Mouse (Mus musculus) hindbrain, embryonic 11.5 days (tissue): ENCODE results near the gene Bcr. TPM values are rescaled to one million over a fixed set of nuclear protein-coding genes. Genes with fewer than 3 reads are reported as not detected.

Experiments
- ATAC-seq: fragments of 200-750 bp; cut with Nextera tagmentation; 2 replicates; pipeline ENCODE4 v1.8.0; 2017; ENCODE audit warnings: mild to moderate bottlenecking, moderate TSS enrichment, moderate library complexity; ENCODE audit not compliant: low FRiP score
- DNase-seq: peaks from one replicate; pipeline ENCODE4 v3.0.0-alpha.2; 2015; ENCODE audit warnings: low spot score
- H3K27ac ChIP-seq: fragments of 300-500 bp; sonication (generic); 2 replicates; pipeline ENCODE4 v1.5.1; 2014; ENCODE audit warnings: mild to moderate bottlenecking, low read depth, low read length
- H3K27me3 ChIP-seq: fragments of 300-500 bp; sonication (generic); 2 replicates; pipeline ENCODE4 v1.6.1; 2014; ENCODE audit warnings: mild to moderate bottlenecking, low read length, moderate library complexity, mixed read lengths; ENCODE audit not compliant: control insufficient read depth, insufficient read depth
- H3K36me3 ChIP-seq: fragments of 300-500 bp; sonication (generic); 2 replicates; pipeline ENCODE4 v1.6.1; 2014; ENCODE audit warnings: mild to moderate bottlenecking, low read length, moderate library complexity, mixed read lengths; ENCODE audit not compliant: control insufficient read depth, insufficient read depth
- H3K4me1 ChIP-seq: fragments of 300-500 bp; sonication (generic); replicated peaks from 2 replicates; pipeline ENCODE4 v1.6.1; 2014; ENCODE audit warnings: low read length, mixed read lengths; ENCODE audit not compliant: control insufficient read depth, insufficient read depth
- H3K4me2 ChIP-seq: fragments of 300-500 bp; sonication (generic); replicated peaks from 2 replicates; pipeline ENCODE4 v1.6.1; 2014; ENCODE audit warnings: mild to moderate bottlenecking, low read depth, low read length
- H3K4me3 ChIP-seq: fragments of 300-500 bp; sonication (generic); 2 replicates; pipeline ENCODE4 v1.5.1; 2014; ENCODE audit warnings: low read depth, low read length
- H3K9ac ChIP-seq: fragments of 300-500 bp; sonication (generic); 2 replicates; pipeline ENCODE4 v1.6.1; 2014; ENCODE audit warnings: low read depth, low read length
- H3K9me3 ChIP-seq: fragments of 300-500 bp; sonication (generic); 2 replicates; pipeline ENCODE4 v1.6.1; 2016; ENCODE audit warnings: low read length; ENCODE audit not compliant: control insufficient read depth
- WGBS: fragments of 180-500 bp; shearing (Covaris S2); extraction: QIAGEN DNeasy Blood & Tissue Kit; methylation state at CpG from one replicate; pipeline ENCODE4 v1.1.7; 2014; 5-methylcytosine and 5-hydroxymethylcytosine counted together
- polyA plus RNA-seq: library from polyadenylated mRNA; unstranded; fragments of >200 nt; fragmentation: Nextera tagmentation; extraction: Ambion mirVana; gene quantifications from 2 replicates; pipeline ENCODE4 v1.2.1, GENCODE M21; 2014

The Bcr gene
- polyA plus RNA-seq, 1 experiment from 2014 or later = 15.2 TPM

- H3K36me3 ChIP-seq = peaks cover 10% of the 10 kb centered on the region
- H3K4me1 ChIP-seq = no peaks in the 10 kb centered on the region
- no peak overlapping the region for H3K4me2 ChIP-seq
- 82% methylated on average over 1 of the region's 1 CpGs for WGBS
- ATAC-seq (no peak), DNase-seq (no peak)
- H3K9me3 ChIP-seq = no peaks in the 10 kb centered on the region
- H3K27me3 ChIP-seq = no peaks in the 10 kb centered on the region
- no peak overlapping the region for H3K9ac ChIP-seq
- no peak overlapping the region for H3K27ac ChIP-seq
- no peak overlapping the region for H3K4me3 ChIP-seq
Measured at GRCm38 (mm10) chr10:75158356-75158755, 98.0 kb downstream of the Bcr start.

- H3K36me3 ChIP-seq = peaks cover 10% of the 10 kb centered on the region
- H3K27ac ChIP-seq = no peak overlapping the region
- H3K9ac ChIP-seq = no peak overlapping the region
- H3K4me2 ChIP-seq = no peak overlapping the region
- no peaks in the 10 kb centered on the region for H3K4me1 ChIP-seq
- 77% methylated on average over 10 of the region's 10 CpGs for WGBS
- ATAC-seq = no peak
- DNase-seq = no peak
- H3K4me3 ChIP-seq = no peak overlapping the region
- no peaks in the 10 kb centered on the region for H3K9me3 ChIP-seq
- no peaks in the 10 kb centered on the region for H3K27me3 ChIP-seq
Measured at GRCm38 (mm10) chr10:75160171-75160900, 99.9 kb downstream of the Bcr start.

DNA sequence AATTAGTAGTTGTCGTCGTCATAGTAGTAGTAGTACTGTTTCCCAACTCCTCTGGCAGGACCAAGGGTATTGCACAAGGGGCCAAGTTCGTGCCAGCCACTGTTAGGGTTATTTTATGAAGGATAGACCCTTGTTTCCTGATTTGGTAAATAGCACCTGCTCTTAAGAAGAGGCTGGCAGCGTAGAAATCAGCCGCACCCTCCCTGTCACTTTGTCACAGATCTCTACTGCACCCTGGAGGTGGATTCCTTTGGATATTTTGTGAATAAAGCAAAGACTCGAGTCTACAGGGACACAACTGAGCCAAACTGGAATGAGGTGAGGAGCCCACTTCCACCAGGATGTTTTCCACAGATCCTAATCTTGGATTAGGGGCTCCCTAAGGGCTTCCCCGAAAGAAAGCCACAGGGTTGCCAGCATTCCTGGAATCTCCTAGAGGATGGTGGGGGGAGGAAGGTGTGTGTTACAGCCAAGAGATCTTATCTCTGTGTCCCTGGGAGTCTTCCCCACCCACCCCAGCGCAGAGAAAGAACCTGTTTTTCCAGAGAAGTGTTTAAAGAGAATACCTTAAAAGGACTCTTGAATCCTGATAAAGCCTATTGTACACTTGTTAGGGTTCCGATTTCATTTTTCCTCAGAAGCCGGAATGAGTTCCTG is 105.6 kb downstream of the Bcr start:
- Histone ChIP-seq H3K27ac (no peak overlapping the region), H3K9me3 (no peaks in the 10 kb centered on the region), H3K9ac (no peak overlapping the region), H3K4me2 (no peak overlapping the region), H3K4me1 (no peaks in the 10 kb centered on the region), H3K36me3 (peaks cover 8% of the 10 kb centered on the region), H3K27me3 (no peaks in the 10 kb centered on the region), H3K4me3 (no peak overlapping the region)
- ATAC-seq (no peak), DNase-seq (no peak)
- 83% methylated on average over 10 of the region's 10 CpGs for WGBS

DNA sequence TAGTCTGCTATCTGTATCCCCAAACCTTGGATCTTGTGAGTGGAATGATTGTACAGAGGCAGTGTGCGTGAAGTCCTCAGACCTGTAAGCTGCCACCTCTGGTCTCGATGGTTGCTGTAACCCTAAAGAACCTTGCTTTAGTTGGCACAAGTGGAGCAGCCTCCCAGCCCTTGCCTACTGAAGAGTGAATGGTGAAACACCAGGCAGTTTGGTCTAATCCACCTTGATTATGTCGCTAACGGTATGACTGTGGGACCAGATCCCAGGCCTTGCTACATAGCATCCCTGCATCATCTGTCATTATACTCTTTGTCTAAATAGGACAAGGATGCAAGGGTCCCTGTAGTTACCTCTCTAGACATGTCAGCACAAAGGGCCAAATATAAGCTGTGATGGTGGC is 106.2 kb downstream of the Bcr start:
- H3K9me3 ChIP-seq = no peaks in the 10 kb centered on the region
- ATAC-seq (no peak), DNase-seq (no peak)
- H3K4me3 ChIP-seq = no peak overlapping the region
- no peak overlapping the region for H3K4me2 ChIP-seq
- no peak overlapping the region for H3K27ac ChIP-seq
- H3K4me1 ChIP-seq = no peaks in the 10 kb centered on the region
- H3K36me3 ChIP-seq = peaks cover 8% of the 10 kb centered on the region
- WGBS = 94% methylated on average over 4 of the region's 4 CpGs
- no peaks in the 10 kb centered on the region for H3K27me3 ChIP-seq
- no peak overlapping the region for H3K9ac ChIP-seq

GRCm38 (mm10) chr10:75170207-75170850 is 109.9 kb downstream of the Bcr start:
- no peak for DNase-seq
- Histone ChIP-seq H3K4me2 (no peak overlapping the region), H3K9me3 (no peaks in the 10 kb centered on the region), H3K4me1 (no peaks in the 10 kb centered on the region), H3K27ac (no peak overlapping the region), H3K27me3 (no peaks in the 10 kb centered on the region), H3K4me3 (no peak overlapping the region), H3K36me3 (no peaks in the 10 kb centered on the region), H3K9ac (no peak overlapping the region)
- WGBS = 83% methylated on average over 12 of the region's 12 CpGs
- ATAC-seq = no peak

DNA sequence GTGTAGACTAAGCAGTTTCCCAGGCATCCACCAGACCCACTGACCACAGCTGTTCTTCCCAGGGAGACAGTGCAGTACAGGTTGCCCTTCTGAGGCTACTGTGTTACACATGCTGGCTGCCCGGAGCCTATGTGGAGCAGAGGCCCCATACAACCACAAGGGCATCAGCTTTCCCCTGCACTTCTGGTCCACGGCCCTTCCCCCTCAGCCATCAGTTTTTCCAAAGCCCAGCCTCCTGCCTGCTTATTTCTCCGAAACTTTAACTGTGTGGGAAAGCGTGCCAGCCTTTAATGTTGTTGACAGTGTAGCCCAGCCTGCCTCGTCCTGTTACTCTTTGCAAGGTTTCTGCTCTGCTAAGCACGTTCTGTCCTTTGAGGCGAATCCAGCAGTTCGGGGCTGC is 112.7 kb downstream of the Bcr start:
- DNase-seq = no peak
- Histone ChIP-seq H3K9ac (no peak overlapping the region), H3K27me3 (no peaks in the 10 kb centered on the region), H3K4me2 (no peak overlapping the region), H3K4me3 (no peak overlapping the region), H3K36me3 (peaks cover 7% of the 10 kb centered on the region; the same call in 1 of the 2 replicates), H3K9me3 (no peaks in the 10 kb centered on the region), H3K4me1 (no peaks in the 10 kb centered on the region), H3K27ac (no peak overlapping the region)
- 81% methylated on average over 8 of the region's 8 CpGs for WGBS
- ATAC-seq = 0 out of 2 replicates have a peak, but pooled peaks have one; percentile 17

- no peaks in the 10 kb centered on the region for H3K27me3 ChIP-seq
- H3K9me3 ChIP-seq = no peaks in the 10 kb centered on the region
- H3K4me1 ChIP-seq = no peaks in the 10 kb centered on the region
- ATAC-seq = no peak
- peaks cover 8% of the 10 kb centered on the region; the same call in 1 of the 2 replicates for H3K36me3 ChIP-seq
- no peak for DNase-seq
- no peak overlapping the region for H3K9ac ChIP-seq
- 67% methylated on average over 12 of the region's 12 CpGs for WGBS
- no peak overlapping the region for H3K27ac ChIP-seq
- H3K4me2 ChIP-seq = no peak overlapping the region
- no peak overlapping the region for H3K4me3 ChIP-seq
Measured at GRCm38 (mm10) chr10:75173712-75174111, 113.3 kb downstream of the Bcr start.

DNA sequence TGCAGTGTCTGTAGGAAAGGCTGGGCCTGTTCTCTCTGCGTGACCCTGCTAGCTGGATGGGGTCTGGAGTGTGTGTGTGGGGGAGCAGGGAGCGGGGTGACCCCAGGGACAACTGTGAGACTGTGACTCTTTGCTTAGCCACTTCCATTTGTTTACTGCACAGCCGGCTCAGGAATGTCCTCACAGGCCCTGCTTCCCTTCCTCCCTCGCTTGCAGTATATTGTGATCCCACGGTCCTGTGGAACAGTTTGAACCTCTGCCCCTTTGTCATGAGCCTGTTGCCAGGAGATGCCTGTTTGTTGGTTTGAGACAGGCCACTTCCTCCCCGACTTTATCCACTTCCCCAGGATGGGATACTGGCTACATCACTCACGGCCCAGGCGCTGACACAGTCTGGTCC is 116.1 kb downstream of the Bcr start:
- Histone ChIP-seq H3K9me3 (no peaks in the 10 kb centered on the region), H3K27me3 (no peaks in the 10 kb centered on the region), H3K27ac (0 out of 2 replicates have a peak overlapping the region, but pooled peaks have one; percentile 24), H3K4me2 (no peak overlapping the region), H3K9ac (no peak overlapping the region), H3K4me1 (no peaks in the 10 kb centered on the region), H3K4me3 (no peak overlapping the region), H3K36me3 (peaks cover 8% of the 10 kb centered on the region; the same call in 1 of the 2 replicates)
- ATAC-seq (no peak), DNase-seq (no peak)
- WGBS = 80% methylated on average over 8 of the region's 8 CpGs
